Mouse (Mus musculus) hindbrain, postnatal 0 days (tissue): ENCODE data around the gene 4930507D05Rik. TPM values are rescaled to one million over a fixed set of nuclear protein-coding genes. Genes with fewer than 3 reads are reported as not detected.

Experiments
- ATAC-seq: fragments of 200-750 bp; cut with Nextera tagmentation; 2 replicates; pipeline ENCODE4 v1.8.0; 2017; ENCODE audit warnings: mild to moderate bottlenecking, moderate TSS enrichment, moderate library complexity
- DNase-seq: peaks from one replicate; pipeline ENCODE4 v3.0.0-alpha.2; 2015; ENCODE audit warnings: low spot score
- H3K27ac ChIP-seq: fragments of 300-500 bp; sonication (generic); 2 replicates; pipeline ENCODE4 v1.5.1; 2014; ENCODE audit warnings: mild to moderate bottlenecking
- H3K27me3 ChIP-seq: fragments of 300-500 bp; sonication (generic); 2 replicates; pipeline ENCODE4 v1.6.1; 2014; ENCODE audit warnings: low read length, mixed read lengths; ENCODE audit not compliant: insufficient read depth
- H3K36me3 ChIP-seq: fragments of 300-500 bp; sonication (generic); 2 replicates; pipeline ENCODE4 v1.6.1; 2014; ENCODE audit warnings: low read length, mixed read lengths; ENCODE audit not compliant: insufficient read depth
- H3K4me1 ChIP-seq: fragments of 300-500 bp; sonication (generic); 2 replicates; pipeline ENCODE4 v1.6.1; 2014; ENCODE audit warnings: antibody characterized with exemption, low read length, mixed read lengths; ENCODE audit not compliant: insufficient read depth
- H3K4me2 ChIP-seq: fragments of 300-500 bp; sonication (generic); 2 replicates; pipeline ENCODE4 v1.6.1; 2014; ENCODE audit warnings: low read depth, mild to moderate bottlenecking, low read length, moderate library complexity, mixed read lengths
- H3K4me3 ChIP-seq: fragments of 300-500 bp; sonication (generic); 2 replicates; pipeline ENCODE4 v1.5.1; 2014; ENCODE audit warnings: low read length
- H3K9ac ChIP-seq: fragments of 300-500 bp; sonication (generic); replicated peaks from 2 replicates; pipeline ENCODE4 v1.6.1; 2014; ENCODE audit warnings: mild to moderate bottlenecking, low read length, moderate library complexity, mixed read lengths
- H3K9me3 ChIP-seq: fragments of 300-500 bp; sonication (generic); 2 replicates; pipeline ENCODE4 v1.6.1; 2016; ENCODE audit warnings: low read length, mixed read lengths
- CTCF ChIP-seq: IDR thresholded peaks from 2 replicates; pipeline ENCODE4 v1.5.1; 2016; ENCODE audit warnings: antibody characterized with exemption, control low read depth, low read depth
- WGBS: fragments of 180-500 bp; shearing (Covaris S2); extraction: QIAGEN DNeasy Blood & Tissue Kit; methylation state at CpG from one replicate; pipeline ENCODE4 v1.1.7; 2014; 5-methylcytosine and 5-hydroxymethylcytosine counted together
- polyA plus RNA-seq: library from polyadenylated mRNA; unstranded; fragments of >200 nt; fragmentation: Nextera tagmentation; extraction: Ambion mirVana; gene quantifications from 2 replicates; pipeline ENCODE4 v1.2.1, GENCODE M21; 2015
- total RNA-seq: library from RNA; depleted of rRNA; stranded (reverse); fragments of >200 nt; gene quantifications from 2 replicates; pipeline ENCODE4 v1.2.3, GENCODE M21; 2014; rRNA removed

4930507D05Rik gene
- 1.9 and 2.4 TPM in 2 replicates for total RNA-seq
- polyA plus RNA-seq: 1.0 and 1.5 TPM in 2 replicates

DNA sequence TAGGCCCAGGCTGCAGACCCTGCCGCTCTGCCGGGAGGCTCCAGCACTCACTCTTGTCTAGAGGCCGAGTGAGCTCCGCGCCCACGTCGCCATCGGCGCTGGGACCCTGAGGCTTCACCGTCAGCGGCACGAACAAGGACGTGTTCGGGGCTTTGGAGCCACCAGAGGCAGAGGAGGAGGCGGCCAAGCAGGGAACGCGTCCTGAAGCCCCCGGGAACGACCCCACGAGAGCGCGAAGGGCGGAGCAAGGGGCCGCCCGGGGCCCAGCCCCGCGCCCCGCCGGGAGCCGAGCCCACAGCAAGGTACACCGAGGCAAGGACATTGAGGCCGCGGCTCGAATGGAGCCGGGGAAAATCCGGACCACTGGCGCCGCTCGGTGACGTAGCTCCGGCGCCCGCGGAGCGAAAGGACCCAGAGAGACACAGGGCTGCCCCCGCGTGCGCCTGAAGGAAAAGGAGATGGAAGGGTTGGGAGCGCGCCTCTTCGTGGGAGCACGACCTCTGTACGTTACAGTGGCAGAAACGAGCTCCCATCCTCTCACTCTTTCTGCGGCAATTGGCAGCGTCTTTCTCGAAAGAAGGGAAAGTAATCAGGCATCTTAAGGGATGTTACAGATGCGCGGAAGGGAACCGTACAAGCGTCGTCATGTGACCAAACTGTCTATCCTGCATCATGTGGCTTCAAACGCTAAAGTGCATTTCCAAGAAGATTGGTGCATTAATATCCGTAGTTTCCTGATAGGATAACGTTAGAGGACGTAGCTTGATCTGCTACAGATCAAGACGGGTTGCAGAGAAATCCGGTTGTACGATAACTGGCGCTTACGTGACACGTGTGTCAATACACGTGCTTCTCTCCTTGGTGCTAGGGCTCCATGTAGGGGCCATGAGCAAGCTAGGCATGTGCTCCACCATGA, at the start of gene 4930507D05Rik, which contains the start of gene Supv3l1:
TSS of gene 4930507D05Rik (plus strand) at position 126 of the 916 bp plus-strand sequence.
TSS of gene Supv3l1 (minus strand) at position 375 of the 916 bp plus-strand sequence.
- H3K27me3 ChIP-seq: no peaks in the 10 kb centered on the region
- no peaks in the 10 kb centered on the region for H3K9me3 ChIP-seq
- H3K36me3 ChIP-seq: peaks cover 27% of the 10 kb centered on the region
- peak within 1 kb of the TSS; percentile 93 for H3K9ac ChIP-seq
- peak within 1 kb of the TSS; percentile 96 for H3K27ac ChIP-seq
- ATAC-seq (peak; percentile 94), DNase-seq (peak; percentile 94)
- TF ChIP-seq CTCF: no peak
- H3K4me1 ChIP-seq: peaks cover 7% of the 10 kb centered on the region; the same call in 1 of the 2 replicates
- H3K4me2 ChIP-seq: peak within 1 kb of the TSS; percentile 80
- WGBS: under 1% methylated on average over 73 of the region's 73 CpGs
- peak within 1 kb of the TSS; percentile 97 for H3K4me3 ChIP-seq

DNA sequence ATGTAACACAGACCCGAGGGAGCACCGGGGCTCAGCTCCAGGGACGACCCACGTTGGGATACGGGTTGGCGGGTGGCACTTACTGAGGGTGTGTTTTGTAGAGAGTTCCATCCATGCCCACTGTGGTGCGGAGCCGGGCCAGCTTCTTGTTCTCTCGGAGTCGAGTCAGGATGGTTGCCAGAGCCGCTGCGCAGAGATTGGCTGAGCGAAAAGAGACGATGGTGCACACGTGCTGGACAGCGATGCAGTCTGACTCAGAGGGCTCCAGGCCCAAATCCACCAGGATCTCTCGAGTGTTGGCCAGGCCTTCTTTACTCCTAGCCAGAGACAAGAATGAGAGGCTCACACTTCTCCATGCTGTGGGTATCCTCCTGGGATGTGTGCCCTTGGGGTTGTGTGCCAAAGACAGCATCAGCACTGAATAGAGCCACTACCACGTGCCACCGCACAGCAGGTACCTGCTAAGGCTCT, 47.6 kb upstream of the 4930507D05Rik start:
- no peak overlapping the region for H3K27ac ChIP-seq
- no peaks in the 10 kb centered on the region for H3K27me3 ChIP-seq
- peak; percentile 25 for DNase-seq
- TF ChIP-seq CTCF: no peak
- H3K4me2 ChIP-seq: no peak overlapping the region
- 73% methylated on average over 19 of the region's 19 CpGs for WGBS
- H3K4me3 ChIP-seq: no peak overlapping the region
- no peaks in the 10 kb centered on the region for H3K9me3 ChIP-seq
- no peaks in the 10 kb centered on the region for H3K36me3 ChIP-seq
- ATAC-seq: peak; percentile 77
- no peaks in the 10 kb centered on the region for H3K4me1 ChIP-seq
- no peak overlapping the region for H3K9ac ChIP-seq

DNA sequence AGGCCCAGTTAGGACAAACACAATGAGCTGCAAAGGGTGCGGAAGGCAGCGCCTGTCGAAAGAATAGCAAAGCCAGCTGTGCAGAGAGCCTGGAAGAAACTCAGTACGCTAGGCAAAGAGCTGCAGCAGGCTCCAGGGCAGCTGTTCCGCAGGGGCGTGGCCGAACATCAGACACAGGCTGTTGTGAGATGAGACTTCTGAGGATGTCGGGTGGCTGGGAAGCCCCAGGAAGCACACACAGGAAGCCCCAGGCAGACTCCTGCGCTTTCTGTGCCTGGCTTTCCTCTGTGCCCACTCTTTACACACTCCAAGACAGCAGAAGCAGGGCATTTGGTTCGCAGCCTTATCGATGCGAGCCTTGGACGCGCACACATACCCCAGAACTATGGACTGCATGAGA, 44.4 kb upstream of the 4930507D05Rik start:
- H3K27ac ChIP-seq: no peak overlapping the region
- no peaks in the 10 kb centered on the region for H3K36me3 ChIP-seq
- no peaks in the 10 kb centered on the region for H3K9me3 ChIP-seq
- TF ChIP-seq CTCF: no peak
- H3K4me3 ChIP-seq: no peak overlapping the region
- DNase-seq: peak; percentile 27
- no peaks in the 10 kb centered on the region for H3K27me3 ChIP-seq
- H3K4me1 ChIP-seq: no peaks in the 10 kb centered on the region
- 54% methylated on average over 14 of the region's 14 CpGs for WGBS
- no peak overlapping the region for H3K9ac ChIP-seq
- no peak for ATAC-seq
- H3K4me2 ChIP-seq: 0 out of 2 replicates have a peak overlapping the region, but pooled peaks have one; percentile 5

DNA sequence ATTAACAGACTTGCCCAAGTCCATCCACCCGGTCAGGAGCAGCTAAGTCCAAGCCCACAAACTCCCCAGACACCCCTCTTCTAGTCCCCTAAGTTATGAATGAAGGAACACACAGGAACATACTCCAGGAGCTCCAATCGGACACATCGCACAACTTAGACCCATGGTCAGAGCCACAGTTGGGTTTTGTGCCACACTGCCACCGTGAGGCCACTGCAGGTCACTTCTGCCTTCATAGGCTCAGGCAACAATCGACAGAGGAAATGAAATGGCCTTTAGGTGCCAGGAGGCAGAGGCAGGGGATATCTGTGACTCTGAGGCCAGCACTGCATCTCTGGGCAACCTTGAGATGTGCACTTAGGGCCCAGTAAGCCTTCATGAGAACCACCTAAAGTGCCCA, 38.3 kb upstream of the 4930507D05Rik start:
- Histone ChIP-seq H3K4me1 (no peaks in the 10 kb centered on the region), H3K36me3 (no peaks in the 10 kb centered on the region), H3K4me2 (no peak overlapping the region), H3K9ac (no peak overlapping the region), H3K27me3 (no peaks in the 10 kb centered on the region), H3K9me3 (no peaks in the 10 kb centered on the region), H3K27ac (no peak overlapping the region; the same call in 1 of the 2 replicates), H3K4me3 (no peak overlapping the region)
- DNase-seq (peak; percentile 85), ATAC-seq (peak; percentile 74)
- TF ChIP-seq CTCF: peak; percentile 94
- WGBS: 8% methylated on average over 5 of the region's 5 CpGs

DNA sequence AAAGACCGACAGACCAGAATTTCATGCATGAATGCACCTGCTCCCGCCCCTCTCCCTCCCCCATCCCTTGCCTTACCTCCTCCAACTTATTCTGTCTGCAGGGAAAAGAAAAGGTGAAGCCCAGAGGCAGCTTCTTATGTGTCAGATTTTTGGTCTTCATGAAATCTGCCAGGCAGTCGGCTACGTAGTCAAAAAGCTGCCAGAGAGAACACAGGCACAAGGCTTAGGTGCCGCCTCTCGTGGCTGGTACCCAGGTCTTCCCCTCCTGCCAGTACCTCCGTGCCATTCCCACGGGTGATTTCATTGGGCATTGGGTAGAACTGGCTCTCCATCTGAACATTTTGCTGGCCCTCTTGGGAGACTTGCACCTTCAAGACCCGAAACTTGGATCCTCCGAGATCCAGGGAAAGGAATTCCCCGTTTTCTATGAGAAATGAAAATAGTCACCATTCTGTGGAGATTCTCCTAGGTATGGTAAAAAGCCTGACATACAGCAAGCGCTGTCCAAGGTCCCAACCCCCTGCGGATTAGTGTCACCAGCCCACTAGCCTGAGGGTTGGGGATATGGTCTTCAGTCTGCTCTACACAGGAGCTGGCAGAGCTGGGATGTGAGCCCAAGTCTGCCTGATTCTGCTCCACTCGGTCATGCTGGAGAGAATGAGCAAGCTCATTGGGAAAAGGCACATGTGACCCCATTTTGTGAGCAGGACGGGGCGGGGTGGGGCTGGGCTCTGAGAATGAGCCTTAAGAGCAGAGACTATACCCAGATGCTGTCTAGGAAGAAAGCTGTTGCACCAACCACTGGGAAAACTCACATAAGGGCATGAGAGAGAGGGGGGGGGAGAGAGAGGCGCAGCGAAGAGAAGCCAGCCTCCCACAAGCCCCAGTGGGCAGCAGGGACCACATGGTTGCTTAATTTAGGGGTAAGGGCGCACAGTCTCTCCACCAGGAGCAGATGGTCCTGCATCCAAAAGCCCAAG, 37.6 kb upstream of the 4930507D05Rik start:
- H3K27me3 ChIP-seq: no peaks in the 10 kb centered on the region
- no peak for ATAC-seq
- no peaks in the 10 kb centered on the region for H3K36me3 ChIP-seq
- H3K4me2 ChIP-seq: no peak overlapping the region
- WGBS: 64% methylated on average over 19 of the region's 19 CpGs
- DNase-seq: no peak
- TF ChIP-seq CTCF: no peak
- H3K27ac ChIP-seq: no peak overlapping the region; the same call in 1 of the 2 replicates
- no peak overlapping the region for H3K9ac ChIP-seq
- no peak overlapping the region for H3K4me3 ChIP-seq
- H3K9me3 ChIP-seq: no peaks in the 10 kb centered on the region
- H3K4me1 ChIP-seq: no peaks in the 10 kb centered on the region
